Mouse (Mus musculus) ES-Bruce4 (cell line): ENCODE measurements around the gene Ndufb4. TPM values are rescaled to one million over a fixed set of nuclear protein-coding genes. Genes with fewer than 3 reads are reported as not detected.

Source experiments
- H3K27ac ChIP-seq: 2 replicates; pipeline ENCODE4 v1.5.1; 2012; ENCODE audit warnings: low read length, inconsistent platforms; ENCODE audit not compliant: insufficient read depth
- H3K27me3 ChIP-seq: 2 replicates; pipeline ENCODE4 v1.6.1; 2012; ENCODE audit warnings: mild to moderate bottlenecking, low read length, inconsistent platforms; ENCODE audit not compliant: control insufficient read depth, poor library complexity, insufficient read depth, severe bottlenecking
- H3K36me3 ChIP-seq: 2 replicates; pipeline ENCODE4 v1.6.1; 2012; ENCODE audit warnings: inconsistent platforms, mild to moderate bottlenecking, low read length, moderate library complexity; ENCODE audit not compliant: control insufficient read depth, poor library complexity, insufficient read depth, severe bottlenecking
- H3K4me1 ChIP-seq: one replicate; pipeline ENCODE4 v1.8.1; 2011; ENCODE audit warnings: low read length; ENCODE audit not compliant: control insufficient read depth, insufficient read depth
- H3K4me3 ChIP-seq: 2 replicates; pipeline ENCODE4 v1.5.1; 2011; ENCODE audit warnings: low read depth, mild to moderate bottlenecking, low read length
- H3K9ac ChIP-seq: 2 replicates; pipeline ENCODE4 v1.6.1; 2012; ENCODE audit warnings: low read depth, mild to moderate bottlenecking, inconsistent platforms; ENCODE audit not compliant: poor library complexity, severe bottlenecking
- H3K9me3 ChIP-seq: replicated peaks from 2 replicates; pipeline ENCODE4 v1.6.1; 2012; ENCODE audit warnings: mild to moderate bottlenecking, low read length, inconsistent platforms; ENCODE audit not compliant: control insufficient read depth, poor library complexity, insufficient read depth, severe bottlenecking
- CTCF ChIP-seq: IDR thresholded peaks from one replicate; pipeline ENCODE4 v1.8.1; 2011; ENCODE audit warnings: low read depth, low read length
- EP300 ChIP-seq: IDR thresholded peaks from 2 replicates; pipeline ENCODE4 v1.6.1; 2011; ENCODE audit warnings: low read depth, low read length; ENCODE audit not compliant: insufficient read depth
- POLR2A ChIP-seq: IDR thresholded peaks from one replicate; pipeline ENCODE4 v1.8.1; 2011; ENCODE audit warnings: low read length; ENCODE audit not compliant: insufficient read depth
- polyA plus RNA-seq: library from polyadenylated mRNA; stranded (reverse); fragments of >200 nt; gene quantifications from 2 replicates; pipeline ENCODE4 v1.2.4, GENCODE M21; 2011; ENCODE audit warnings: low read depth; ENCODE audit not compliant: missing spikeins, insufficient read depth, insufficient read length

Gene Ndufb4
- polyA plus RNA-seq, 1 experiment = 93.9 TPM

- Histone ChIP-seq H3K27ac (no peak overlapping the region), H3K4me3 (no peak overlapping the region), H3K27me3 (no peaks in the 10 kb centered on the region), H3K9ac (no peak overlapping the region), H3K9me3 (no peaks in the 10 kb centered on the region), H3K4me1 (peaks cover 2% of the 10 kb centered on the region), H3K36me3 (no peaks in the 10 kb centered on the region)
- TF ChIP-seq EP300 (no peak), POLR2A (no peak), CTCF (no peak)
Measured at GRCm38 (mm10) chr16:37670666-37671283, 16.5 kb upstream of the Ndufb4 start.

GRCm38 (mm10) chr16:37665394-37665935, 11.2 kb upstream of the Ndufb4 start:
- Histone ChIP-seq H3K27ac (no peak overlapping the region), H3K36me3 (no peaks in the 10 kb centered on the region), H3K9ac (no peak overlapping the region), H3K9me3 (no peaks in the 10 kb centered on the region), H3K4me3 (no peak overlapping the region), H3K27me3 (no peaks in the 10 kb centered on the region), H3K4me1 (no peaks in the 10 kb centered on the region)
- TF ChIP-seq POLR2A = no peak
- no peak for TF ChIP-seq CTCF
- TF ChIP-seq EP300 = no peak

- no peaks in the 10 kb centered on the region for H3K27me3 ChIP-seq
- no peak for TF ChIP-seq CTCF
- TF ChIP-seq EP300 = no peak
- TF ChIP-seq POLR2A = no peak
- H3K4me3 ChIP-seq = no peak overlapping the region
- no peaks in the 10 kb centered on the region for H3K9me3 ChIP-seq
- H3K36me3 ChIP-seq = no peaks in the 10 kb centered on the region
- H3K27ac ChIP-seq = no peak overlapping the region
- H3K4me1 ChIP-seq = no peaks in the 10 kb centered on the region
- H3K9ac ChIP-seq = no peak overlapping the region
Measured at GRCm38 (mm10) chr16:37663643-37664459, 9.6 kb upstream of the Ndufb4 start.

- Histone ChIP-seq H3K27me3 (no peaks in the 10 kb centered on the region), H3K9ac (no peak overlapping the region), H3K36me3 (no peaks in the 10 kb centered on the region), H3K9me3 (no peaks in the 10 kb centered on the region), H3K27ac (no peak overlapping the region), H3K4me1 (no peaks in the 10 kb centered on the region), H3K4me3 (no peak overlapping the region)
- no peak for TF ChIP-seq EP300
- TF ChIP-seq POLR2A = no peak
Measured at GRCm38 (mm10) chr16:37656796-37657195, 2.5 kb upstream of the Ndufb4 start.

- H3K4me3 ChIP-seq = no peak overlapping the region
- no peak for TF ChIP-seq EP300
- TF ChIP-seq POLR2A = no peak
- TF ChIP-seq CTCF = no peak
- no peaks in the 10 kb centered on the region for H3K9me3 ChIP-seq
- H3K4me1 ChIP-seq = no peaks in the 10 kb centered on the region
- H3K27ac ChIP-seq = no peak overlapping the region
- H3K27me3 ChIP-seq = no peaks in the 10 kb centered on the region
- H3K9ac ChIP-seq = no peak overlapping the region
- H3K36me3 ChIP-seq = no peaks in the 10 kb centered on the region
Measured at GRCm38 (mm10) chr16:37655756-37656347, 1.6 kb upstream of the Ndufb4 start.
